Mouse (Mus musculus): ENCODE measurements around the gene Map6. TPM values are rescaled to one million over a fixed set of nuclear protein-coding genes. Genes with fewer than 3 reads are reported as not detected.

The Map6 gene
- polyA plus RNA-seq, 2 experiments: 0.01 TPM; not detected in 1

DNA sequence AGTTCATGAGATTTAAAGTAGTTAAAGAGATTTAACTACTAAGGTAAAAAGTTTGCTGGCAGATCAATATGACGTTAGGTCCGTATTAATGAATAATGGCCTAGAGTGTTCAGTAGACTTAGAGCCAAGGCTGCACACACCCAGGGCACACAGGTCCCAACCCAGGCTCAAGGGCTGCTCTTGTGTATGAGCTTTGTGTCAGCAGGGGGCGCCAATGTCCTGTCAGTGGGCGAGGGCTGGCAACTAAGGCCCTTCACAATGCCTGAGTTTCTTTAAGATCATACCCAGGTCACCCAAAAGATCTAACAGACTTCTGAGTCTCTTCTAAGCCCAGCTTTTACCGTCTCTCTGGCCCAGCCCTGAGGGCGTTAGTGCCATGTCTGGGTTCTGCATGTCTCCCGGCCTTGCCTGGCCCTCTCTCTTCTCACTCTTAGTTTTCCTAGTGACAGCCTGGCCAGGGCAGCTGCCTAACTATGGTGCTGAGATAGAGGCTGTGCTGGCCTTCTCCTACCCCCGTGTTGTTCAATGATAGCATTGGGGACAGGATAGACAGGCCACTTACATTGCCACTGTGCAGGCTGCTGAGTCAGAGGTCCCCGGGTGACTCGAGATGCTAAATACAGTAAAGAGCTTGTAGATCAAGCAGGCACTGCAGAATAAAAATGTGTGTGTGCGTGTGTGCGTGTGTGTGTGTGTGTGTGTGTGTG lies 65.7 kb downstream of the Map6 start:
- H3K4me1 ChIP-seq (replicated peaks; ENCODE audit: control insufficient read depth in 2 of 2, insufficient read depth in 2 of 2, low read length in 1 of 2): no peaks in the 10 kb centered on the region
- H3K4me2 ChIP-seq (ENCODE audit: low read depth): no peak overlapping the region
- no peaks in the 10 kb centered on the region for H3K9me3 ChIP-seq (ENCODE audit: control insufficient read depth, low read length)
- peak; percentile 84 for TF ChIP-seq CTCF (IDR thresholded peaks at IDR 0.05; ENCODE audit: low read depth)
- no peak for TF ChIP-seq EP300 (IDR thresholded peaks at IDR 0.05; ENCODE audit: low read depth)
- no peaks in the 10 kb centered on the region for H3K36me3 ChIP-seq (replicated peaks; ENCODE audit: control insufficient read depth, insufficient read depth, low read depth)
- ATAC-seq (ENCODE audit: insufficient read depth): no peak
- no peak overlapping the region for H3K9ac ChIP-seq (replicated peaks)
- no peak overlapping the region for H3K4me3 ChIP-seq (ENCODE audit: insufficient read depth in 1 of 2, low read depth in 2 of 2, low read length in 2 of 2)
- H3K27me3 ChIP-seq (ENCODE audit: control insufficient read depth, insufficient read depth, low read length): no peaks in the 10 kb centered on the region
- H3K27ac ChIP-seq: no peak overlapping the region
- 34% methylated on average over 12 of the region's 12 CpGs for whole genome bisulfite sequencing (ENCODE audit: insufficient replicate concordance)
- DNase-seq (ENCODE audit: low read depth in 3 of 3, low spot score in 3 of 3): peak in 2 of 3 experiments; percentile 13 to 31

DNA sequence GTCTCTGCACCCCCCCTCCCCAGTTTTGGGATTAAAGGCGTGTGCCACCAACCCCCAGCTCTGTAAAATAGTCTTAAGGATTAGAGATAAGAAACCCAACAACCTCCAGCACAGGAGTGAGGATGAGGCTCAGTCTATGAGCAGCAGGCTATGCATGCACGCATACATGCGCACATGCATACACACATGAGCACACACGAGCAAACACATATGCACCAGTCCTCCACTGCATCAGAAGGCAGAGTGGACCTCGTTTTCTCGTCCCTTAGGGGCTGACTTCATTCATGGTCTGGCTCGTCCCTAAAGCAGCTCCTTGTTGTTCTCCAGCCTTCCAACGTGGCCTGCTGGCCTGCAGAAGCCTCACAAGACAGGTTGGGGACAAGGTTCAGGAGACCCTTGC lies 73.5 kb downstream of the Map6 start:
- no peak overlapping the region for H3K9ac ChIP-seq (replicated peaks)
- DNase-seq (ENCODE audit: low read depth in 3 of 3, low spot score in 3 of 3): no peak
- ATAC-seq (ENCODE audit: insufficient read depth): no peak
- no peak overlapping the region for H3K4me2 ChIP-seq (ENCODE audit: low read depth)
- TF ChIP-seq CTCF (IDR thresholded peaks at IDR 0.05; ENCODE audit: low read depth): no peak
- no peak for TF ChIP-seq EP300 (IDR thresholded peaks at IDR 0.05; ENCODE audit: low read depth)
- WGBS (ENCODE audit: insufficient replicate concordance): 58% methylated on average over 8 of the region's 8 CpGs
- no peaks in the 10 kb centered on the region for H3K4me1 ChIP-seq (replicated peaks; ENCODE audit: control insufficient read depth in 2 of 2, insufficient read depth in 2 of 2, low read length in 1 of 2)
- H3K27ac ChIP-seq: no peak overlapping the region
- no peaks in the 10 kb centered on the region for H3K36me3 ChIP-seq (replicated peaks; ENCODE audit: control insufficient read depth, insufficient read depth, low read depth)
- H3K27me3 ChIP-seq (ENCODE audit: control insufficient read depth, insufficient read depth, low read length): no peaks in the 10 kb centered on the region
- no peak overlapping the region for H3K4me3 ChIP-seq (ENCODE audit: insufficient read depth in 1 of 2, low read depth in 2 of 2, low read length in 2 of 2)
- no peaks in the 10 kb centered on the region for H3K9me3 ChIP-seq (ENCODE audit: control insufficient read depth, low read length)

DNA sequence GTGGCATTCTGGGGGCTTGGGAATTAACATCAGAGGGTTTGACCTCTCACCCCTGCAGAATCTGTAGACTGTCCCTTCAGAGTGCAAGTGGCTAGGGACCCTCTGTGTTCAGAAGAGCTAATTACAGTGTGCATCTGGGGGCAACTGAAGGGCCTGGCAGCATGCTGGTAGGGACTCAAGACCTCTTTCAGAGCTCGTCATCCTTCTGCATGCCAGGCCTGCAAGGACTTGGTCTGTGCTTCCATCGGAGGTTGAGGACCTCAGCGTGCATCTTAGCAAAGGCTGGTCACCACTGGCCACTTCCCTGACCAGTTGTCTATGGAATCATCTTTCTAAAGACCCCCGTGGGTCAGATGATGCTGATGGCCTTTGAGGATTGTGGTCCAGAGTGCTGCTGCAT lies 76.3 kb downstream of the Map6 start:
- TF ChIP-seq EP300 (IDR thresholded peaks at IDR 0.05; ENCODE audit: low read depth) (no peak), CTCF (IDR thresholded peaks at IDR 0.05; ENCODE audit: low read depth) (no peak)
- H3K4me1 ChIP-seq (replicated peaks; ENCODE audit: control insufficient read depth in 2 of 2, insufficient read depth in 2 of 2, low read length in 1 of 2): no peaks in the 10 kb centered on the region
- DNase-seq (ENCODE audit: low read depth in 3 of 3, low spot score in 3 of 3) (no peak), ATAC-seq (ENCODE audit: insufficient read depth) (no peak)
- H3K9ac ChIP-seq (replicated peaks): no peak overlapping the region
- whole genome bisulfite sequencing (ENCODE audit: insufficient replicate concordance): 54% methylated on average over 4 of the region's 4 CpGs
- H3K27me3 ChIP-seq (ENCODE audit: control insufficient read depth, insufficient read depth, low read length): no peaks in the 10 kb centered on the region
- no peak overlapping the region for H3K27ac ChIP-seq
- no peak overlapping the region for H3K4me3 ChIP-seq (ENCODE audit: insufficient read depth in 1 of 2, low read depth in 2 of 2, low read length in 2 of 2)
- H3K36me3 ChIP-seq (replicated peaks; ENCODE audit: control insufficient read depth, insufficient read depth, low read depth): no peaks in the 10 kb centered on the region
- H3K9me3 ChIP-seq (ENCODE audit: control insufficient read depth, low read length): no peaks in the 10 kb centered on the region
- H3K4me2 ChIP-seq (ENCODE audit: low read depth): no peak overlapping the region

DNA sequence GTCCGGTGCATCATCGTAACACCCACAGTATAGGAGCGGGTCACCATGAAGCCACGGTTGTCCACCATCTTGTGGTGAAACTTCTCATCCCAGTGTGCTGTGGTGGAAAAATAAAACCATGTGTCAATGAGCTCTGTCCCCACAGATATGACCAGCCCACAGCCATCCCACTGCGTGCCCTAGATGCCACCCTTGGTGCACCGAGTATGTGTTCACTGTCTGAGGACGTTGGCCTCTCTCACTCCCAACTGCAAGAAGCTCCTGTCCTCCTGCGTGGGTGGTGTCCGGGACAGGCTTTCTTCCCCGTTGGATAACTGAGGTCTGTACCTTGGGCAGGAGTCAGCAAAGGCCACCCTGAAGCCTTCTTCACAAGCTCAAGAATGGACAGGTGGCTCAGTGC lies 80.0 kb downstream of the Map6 start:
- Histone ChIP-seq H3K27ac (no peak overlapping the region), H3K4me3 (ENCODE audit: insufficient read depth in 1 of 2, low read depth in 2 of 2, low read length in 2 of 2) (no peak overlapping the region), H3K36me3 (replicated peaks; ENCODE audit: control insufficient read depth, insufficient read depth, low read depth) (no peaks in the 10 kb centered on the region), H3K9ac (replicated peaks) (no peak overlapping the region), H3K4me1 (replicated peaks; ENCODE audit: control insufficient read depth in 2 of 2, insufficient read depth in 2 of 2, low read length in 1 of 2) (no peaks in the 10 kb centered on the region), H3K4me2 (ENCODE audit: low read depth) (no peak overlapping the region), H3K9me3 (ENCODE audit: control insufficient read depth, low read length) (no peaks in the 10 kb centered on the region), H3K27me3 (ENCODE audit: control insufficient read depth, insufficient read depth, low read length) (no peaks in the 10 kb centered on the region)
- 77% methylated on average over 10 of the region's 10 CpGs for WGBS (ENCODE audit: insufficient replicate concordance)
- ATAC-seq (ENCODE audit: insufficient read depth) (no peak), DNase-seq (ENCODE audit: low read depth in 3 of 3, low spot score in 3 of 3) (no peak)
- no peak for TF ChIP-seq CTCF (IDR thresholded peaks at IDR 0.05; ENCODE audit: low read depth)
- no peak for TF ChIP-seq EP300 (IDR thresholded peaks at IDR 0.05; ENCODE audit: low read depth)

DNA sequence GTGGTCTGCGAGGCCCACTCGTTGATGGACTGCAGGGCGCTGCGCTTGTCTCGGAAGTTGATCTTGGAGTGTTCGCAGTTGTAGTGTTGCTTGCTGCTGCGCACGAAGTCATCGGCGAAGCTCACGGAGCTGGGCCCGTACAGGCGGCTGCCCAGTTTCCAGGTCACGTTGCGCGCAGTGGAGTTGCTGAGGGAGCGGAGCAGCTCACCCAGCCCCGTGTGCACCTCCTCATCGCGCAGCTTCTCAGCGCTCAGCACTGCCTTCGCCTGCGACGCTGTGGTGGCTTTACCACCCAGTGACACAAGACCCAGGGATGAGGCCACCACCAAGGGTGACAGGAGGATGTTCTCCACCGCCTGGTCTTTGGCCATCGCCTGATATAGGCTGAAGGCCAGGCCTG lies 81.6 kb downstream of the Map6 start:
- H3K36me3 ChIP-seq (replicated peaks; ENCODE audit: control insufficient read depth, insufficient read depth, low read depth): no peaks in the 10 kb centered on the region
- no peak for ATAC-seq (ENCODE audit: insufficient read depth)
- no peak overlapping the region for H3K4me3 ChIP-seq (ENCODE audit: insufficient read depth in 1 of 2, low read depth in 2 of 2, low read length in 2 of 2)
- WGBS (ENCODE audit: insufficient replicate concordance): 84% methylated on average over 26 of the region's 26 CpGs
- no peaks in the 10 kb centered on the region for H3K9me3 ChIP-seq (ENCODE audit: control insufficient read depth, low read length)
- H3K4me1 ChIP-seq (replicated peaks; ENCODE audit: control insufficient read depth in 2 of 2, insufficient read depth in 2 of 2, low read length in 1 of 2): no peaks in the 10 kb centered on the region
- H3K9ac ChIP-seq (replicated peaks): no peak overlapping the region
- TF ChIP-seq CTCF (IDR thresholded peaks at IDR 0.05; ENCODE audit: low read depth) (no peak), EP300 (IDR thresholded peaks at IDR 0.05; ENCODE audit: low read depth) (no peak)
- DNase-seq (ENCODE audit: low read depth in 3 of 3, low spot score in 3 of 3): no peak
- H3K27ac ChIP-seq: no peak overlapping the region
- H3K4me2 ChIP-seq (ENCODE audit: low read depth): no peak overlapping the region
- H3K27me3 ChIP-seq (ENCODE audit: control insufficient read depth, insufficient read depth, low read length): peaks cover 6% of the 10 kb centered on the region

All from liver, embryonic 14.5 days (tissue).